Mouse (Mus musculus) spleen, adult 10 weeks (tissue): ENCODE measurements around the gene Wfdc10. TPM values are rescaled to one million over a fixed set of nuclear protein-coding genes. Genes with fewer than 3 reads are reported as not detected.

Experiments
- polyA plus RNA-seq: library from polyadenylated mRNA; stranded (reverse); fragments of 350-450 nt; fragmentation: Illumina TruSeq; extraction: RNeasy Lipid Tissue Mini Kit (QIAGEN cat#74804); gene quantifications from one replicate; pipeline ENCODE4 v1.2.3, GENCODE M21; 2015; ENCODE audit warnings: low replicate concordance; ENCODE audit not compliant: insufficient read depth

Wfdc10 gene
- polyA plus RNA-seq = not detected

DNA sequence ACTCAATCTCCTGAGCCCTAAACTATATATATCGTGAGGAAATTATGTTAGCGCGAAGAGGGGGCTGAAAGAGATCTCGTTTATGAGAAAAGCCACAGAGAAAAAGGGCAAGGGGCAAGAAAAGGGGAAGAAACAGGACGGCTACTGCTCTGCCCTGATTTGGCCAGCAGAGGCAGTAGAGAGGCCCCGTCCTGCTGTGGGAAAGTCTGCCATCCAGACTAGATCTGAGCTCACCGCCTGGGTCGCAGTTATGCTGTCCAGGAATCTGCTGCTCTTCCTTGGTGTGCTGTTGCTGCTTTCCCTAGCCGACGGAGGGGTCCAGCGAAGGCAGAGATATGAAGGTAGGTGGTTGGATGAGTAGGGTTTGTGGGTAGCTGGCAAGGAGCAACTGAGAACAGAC, at the start of gene Wfdc10:
TSS of gene Wfdc10 (plus strand) at position 189 of the 400 bp plus-strand sequence.

DNA sequence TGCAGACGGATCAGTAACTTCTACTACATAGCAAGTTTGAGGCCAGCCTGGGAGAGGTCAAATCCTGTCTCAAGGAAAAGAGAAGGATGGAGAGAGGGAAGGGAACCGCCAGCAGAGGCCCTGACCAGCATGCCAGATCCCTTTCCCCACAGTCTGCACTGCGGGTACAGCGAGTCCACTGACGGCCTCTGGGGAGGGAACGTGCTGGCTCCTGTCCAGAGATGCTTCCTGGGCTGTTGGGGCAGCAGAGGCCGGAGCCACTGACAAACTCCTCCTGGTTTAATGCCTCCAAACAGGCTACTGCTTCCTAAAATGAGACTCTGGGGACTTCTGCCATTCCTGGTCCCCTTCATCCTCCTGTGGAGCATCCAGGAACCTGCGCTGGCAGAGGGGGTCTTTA, 42.4 kb upstream of the Wfdc10 start, which contains the start of the genes Wfdc6b and Wfdc8:
TSS of gene Wfdc6b (plus strand) at position 52 of the 400 bp plus-strand sequence.
TSS of gene Wfdc8 (minus strand) at position 156 of the 400 bp plus-strand sequence.

DNA sequence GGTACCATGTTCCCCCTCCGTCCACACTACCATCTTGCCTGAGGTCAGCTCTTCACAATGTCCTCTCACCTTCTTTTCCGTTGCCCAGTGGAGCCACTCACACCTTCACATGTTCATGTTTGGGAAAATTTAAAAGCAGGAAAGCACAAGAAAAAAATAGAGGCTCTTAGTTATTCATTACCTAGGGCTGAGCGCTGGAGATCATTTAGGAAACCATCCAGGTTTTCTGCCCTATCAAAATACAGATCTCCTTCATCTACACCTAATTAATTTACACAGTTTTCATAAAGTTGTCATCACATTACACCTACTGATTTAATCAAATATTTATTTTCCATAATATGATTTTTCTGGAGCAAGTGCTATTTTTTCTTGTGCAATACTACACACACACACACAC, 17.1 kb upstream of the Wfdc10 start, which contains the start of gene Wfdc16:
TSS of gene Wfdc16 (minus strand) at position 101 of the 400 bp plus-strand sequence.

DNA sequence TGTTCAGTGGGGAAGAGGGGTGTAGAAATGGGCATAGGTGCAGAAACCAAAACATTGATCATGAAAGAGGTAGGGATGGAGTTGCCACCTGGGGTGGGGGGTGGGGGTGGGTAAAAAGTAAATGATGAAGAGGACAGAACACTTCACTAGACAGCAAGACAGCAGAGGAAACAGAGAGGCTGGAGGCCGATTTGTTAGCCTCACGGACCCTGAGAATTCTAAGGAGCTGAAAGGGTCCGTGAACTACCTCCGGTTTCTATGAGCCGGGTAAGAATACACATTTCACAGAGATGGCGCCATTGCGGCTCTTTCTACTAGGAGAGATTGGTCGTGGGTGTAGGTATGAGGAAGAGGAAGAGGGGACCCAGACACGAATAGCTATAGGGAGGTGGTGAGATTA, 637 bp downstream of the Wfdc10 start, which contains the start of gene Wfdc9:
TSS of gene Wfdc9 (minus strand) at position 101 of the 400 bp plus-strand sequence.

DNA sequence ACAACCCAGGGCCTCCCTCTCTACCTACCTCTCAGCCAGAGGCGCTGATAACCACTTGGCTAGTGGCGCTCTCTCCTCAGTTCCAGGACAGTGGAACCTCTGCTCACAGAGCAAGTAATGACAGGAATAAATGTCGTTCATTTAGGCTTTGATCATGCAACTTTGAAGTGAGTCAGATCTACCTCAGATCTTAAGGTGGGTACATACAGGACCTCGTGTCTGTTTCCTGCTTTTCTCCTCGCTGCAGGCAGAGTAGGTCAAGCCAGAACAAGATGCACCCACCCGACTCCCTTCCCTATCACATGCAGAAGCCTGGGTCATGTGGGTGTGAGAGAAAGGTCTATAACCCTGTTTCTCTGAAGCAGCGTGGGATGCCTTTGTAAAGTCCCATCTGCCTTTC, 18.1 kb downstream of the Wfdc10 start, which contains the start of gene Wfdc11:
TSS of gene Wfdc11 (minus strand) at position 101 of the 400 bp plus-strand sequence.

DNA sequence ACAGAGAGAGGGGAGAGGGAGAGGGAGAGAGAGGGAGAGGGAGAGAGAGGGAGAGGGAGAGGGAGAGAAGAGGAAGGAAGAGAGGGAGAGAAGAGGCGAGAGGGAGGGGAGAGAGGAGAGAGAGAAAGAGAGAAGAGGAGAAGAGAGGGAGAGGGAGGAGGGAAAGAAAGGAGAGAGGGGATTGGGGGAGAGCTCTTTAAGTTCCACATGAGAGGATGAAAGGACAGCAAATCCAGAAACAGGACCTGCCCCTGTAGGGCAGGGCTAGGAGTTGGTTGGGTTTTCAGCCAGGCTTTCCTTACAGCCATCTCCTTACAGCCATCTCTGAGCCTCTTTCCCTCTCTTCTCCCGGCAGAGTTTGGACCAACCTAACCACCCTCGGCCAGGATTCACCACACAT, 29.0 kb downstream of the Wfdc10 start, which contains the start of gene Wfdc13:
TSS of gene Wfdc13 (plus strand) at position 301 of the 400 bp plus-strand sequence.

DNA sequence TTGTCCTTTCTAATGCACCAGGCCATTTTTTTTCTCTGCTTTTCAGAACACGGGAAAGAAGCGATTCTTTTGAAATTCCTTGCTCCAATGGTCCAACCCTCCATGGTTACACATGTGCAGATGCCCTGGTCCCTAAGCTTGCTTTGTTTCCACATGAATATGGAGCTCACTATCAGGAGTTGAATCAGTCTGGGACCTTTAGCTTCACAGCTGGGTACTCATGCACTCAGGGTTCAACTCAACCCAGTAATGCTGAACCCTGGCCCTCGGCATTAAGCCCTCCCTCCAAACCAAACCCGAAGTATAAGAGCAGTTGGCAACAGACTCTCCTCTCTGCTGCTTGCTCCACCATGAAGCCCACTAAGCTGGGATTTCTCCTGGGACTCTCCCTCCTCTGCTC, 42.4 kb downstream of the Wfdc10 start, which contains the start of gene Spint4:
TSS of gene Spint4 (plus strand) at position 301 of the 400 bp plus-strand sequence.

Other genes with a start within 250 kb of the Wfdc10 start
- 55.3 TPM for gene Sdc4, start 212.2 kb upstream of the Wfdc10 start, polyA plus RNA-seq
- gene Sys1, start 199.1 kb upstream of the Wfdc10 start, polyA plus RNA-seq = 21.8 TPM
- gene Gm20458, start 195.1 kb upstream of the Wfdc10 start, polyA plus RNA-seq = not detected
- not detected for gene Trp53tg5, start 182.3 kb upstream of the Wfdc10 start, polyA plus RNA-seq
- gene Dbndd2, start 169.9 kb upstream of the Wfdc10 start, polyA plus RNA-seq = 12.0 TPM
- gene Pigt, start 158.5 kb upstream of the Wfdc10 start, polyA plus RNA-seq = 28.4 TPM
- not detected for gene Wfdc2, start 93.6 kb upstream of the Wfdc10 start, polyA plus RNA-seq
- gene Spint3, start 82.6 kb upstream of the Wfdc10 start, polyA plus RNA-seq = not detected
- gene Wfdc6a, start 70.6 kb upstream of the Wfdc10 start, polyA plus RNA-seq = 0.44 TPM
- not detected for gene Eppin, start 62.5 kb upstream of the Wfdc10 start, polyA plus RNA-seq
- not detected for gene Wfdc6b, start 42.5 kb upstream of the Wfdc10 start, polyA plus RNA-seq
- not detected for gene Wfdc8, start 42.4 kb upstream of the Wfdc10 start, polyA plus RNA-seq
- gene Wfdc16, start 17.2 kb upstream of the Wfdc10 start, polyA plus RNA-seq = not detected
- gene Wfdc9, start 537 bp downstream of the Wfdc10 start, polyA plus RNA-seq = not detected
- gene Wfdc11, start 18.0 kb downstream of the Wfdc10 start, polyA plus RNA-seq = not detected
- gene Wfdc13, start 29.1 kb downstream of the Wfdc10 start, polyA plus RNA-seq = not detected
- gene Spint4, start 42.5 kb downstream of the Wfdc10 start, polyA plus RNA-seq = not detected
- gene Spint5, start 59.3 kb downstream of the Wfdc10 start, polyA plus RNA-seq = not detected
- 0.39 TPM for gene Wfdc3, start 89.9 kb downstream of the Wfdc10 start, polyA plus RNA-seq
- 16.4 TPM for gene Dnttip1, start 89.9 kb downstream of the Wfdc10 start, polyA plus RNA-seq
- gene Ube2c, start 113.9 kb downstream of the Wfdc10 start, polyA plus RNA-seq = 44.2 TPM
- not detected for gene Tnnc2, start 123.9 kb downstream of the Wfdc10 start, polyA plus RNA-seq
- 5.2 TPM for gene Snx21, start 129.8 kb downstream of the Wfdc10 start, polyA plus RNA-seq
- 14.0 TPM for gene Acot8, start 148.8 kb downstream of the Wfdc10 start, polyA plus RNA-seq
- 5.5 TPM for gene Zswim3, start 149.1 kb downstream of the Wfdc10 start, polyA plus RNA-seq
- gene Zswim1, start 166.6 kb downstream of the Wfdc10 start, polyA plus RNA-seq = 4.9 TPM
- gene Spata25, start 172.5 kb downstream of the Wfdc10 start, polyA plus RNA-seq = not detected
- gene Ctsa, start 176.8 kb downstream of the Wfdc10 start, polyA plus RNA-seq = 161 TPM
- 0.99 TPM for gene Neurl2, start 177.4 kb downstream of the Wfdc10 start, polyA plus RNA-seq
- 10.2 TPM for gene Pltp, start 201.7 kb downstream of the Wfdc10 start, polyA plus RNA-seq
- 21.7 TPM for gene Pcif1, start 223.3 kb downstream of the Wfdc10 start, polyA plus RNA-seq